Mouse (Mus musculus) kidney, adult 2 months (tissue): Measurements from ENCODE around the gene Defb42.

Source experiments
- CTCF ChIP-seq: fragments of 200-500 bp; conservative IDR thresholded peaks from 2 replicates; pipeline ENCODE4 v1.5.1; 2011; ENCODE audit warnings: low read depth, mild to moderate bottlenecking, control low read depth, low read length, moderate library complexity, mixed read lengths; ENCODE audit not compliant: insufficient read depth, insufficient read length
- POLR2A ChIP-seq: fragments of 200-500 bp; IDR thresholded peaks from one replicate; pipeline ENCODE4 v1.6.1; 2011; ENCODE audit warnings: low read depth, low read length, control low read depth

GRCm38 (mm10) chr14:63062184-63062583, 15.4 kb downstream of the Defb42 start:
- TF ChIP-seq CTCF (no peak), POLR2A (no peak)
